Mouse (Mus musculus) ES-E14 (cell line): ENCODE measurements around the gene Ntrk3.

Source experiments
- HCFC1 ChIP-seq: IDR thresholded peaks from 2 replicates; pipeline ENCODE4 v1.6.1; 2012; ENCODE audit warnings: low read length, inconsistent platforms, borderline replicate concordance; ENCODE audit not compliant: insufficient read depth
- ZC3H11A ChIP-seq: IDR thresholded peaks from 2 replicates; pipeline ENCODE4 v1.6.1; 2012; ENCODE audit warnings: low read depth, mild to moderate bottlenecking, inconsistent platforms, low read length, borderline replicate concordance
- ZNF384 ChIP-seq: IDR thresholded peaks from 2 replicates; pipeline ENCODE4 v1.6.1; 2012; ENCODE audit warnings: low read depth, low read length, inconsistent platforms

- no peak for TF ChIP-seq HCFC1
- no peak for TF ChIP-seq ZNF384
- no peak for TF ChIP-seq ZC3H11A
These were observed 572.3 kb downstream of the Ntrk3 start for GRCm38 (mm10) chr7:78165466-78165865.
